Mouse (Mus musculus) lung, adult 2 months (tissue): ENCODE measurements around the gene Wnt10a. TPM values are rescaled to one million over a fixed set of nuclear protein-coding genes. Genes with fewer than 3 reads are reported as not detected.
"Not testable (repeated sequence)": the region's sequence is repeated elsewhere in the genome, so short reads cannot be mapped to it uniquely, and the experiment has no call there.

Experiments
- DNase-seq: peaks from one replicate; pipeline ENCODE4 v3.0.0; 2022
- H3K4me1 ChIP-seq: fragments of 200-500 bp; 2 replicates; pipeline ENCODE4 v1.6.1; 2011; ENCODE audit warnings: low read length; ENCODE audit not compliant: control insufficient read depth, insufficient read depth
- H3K4me3 ChIP-seq: fragments of 200-500 bp; replicated peaks from 2 replicates; pipeline ENCODE3; 2011; ENCODE audit warnings: low read depth, mild to moderate bottlenecking, control low read depth, low read length; ENCODE audit errors: extremely low read depth
- CTCF ChIP-seq: fragments of 200-500 bp; IDR thresholded peaks from 2 replicates; pipeline ENCODE4 v1.5.1; 2011; ENCODE audit warnings: mild to moderate bottlenecking, low read length, control low read depth; ENCODE audit not compliant: insufficient read depth
- POLR2A ChIP-seq: fragments of 200-500 bp; IDR thresholded peaks from 2 replicates; pipeline ENCODE4 v1.6.1; 2011; ENCODE audit warnings: low read depth, mild to moderate bottlenecking, control low read depth, low read length, borderline replicate concordance; ENCODE audit errors: extremely low read depth
- WGBS: fragments of 180-500 bp; shearing (Covaris S2); methylation state at CpG from one replicate; pipeline ENCODE4 v1.1.7; 2018; 5-methylcytosine and 5-hydroxymethylcytosine counted together
- polyA plus RNA-seq: library from polyadenylated mRNA; depleted of rRNA; stranded (reverse); fragments of >200 nt; gene quantifications from 2 replicates; pipeline ENCODE4 v1.2.3, GENCODE M21; 2012

The Wnt10a gene
- polyA plus RNA-seq, 1 experiment, result 2.6 TPM

DNA sequence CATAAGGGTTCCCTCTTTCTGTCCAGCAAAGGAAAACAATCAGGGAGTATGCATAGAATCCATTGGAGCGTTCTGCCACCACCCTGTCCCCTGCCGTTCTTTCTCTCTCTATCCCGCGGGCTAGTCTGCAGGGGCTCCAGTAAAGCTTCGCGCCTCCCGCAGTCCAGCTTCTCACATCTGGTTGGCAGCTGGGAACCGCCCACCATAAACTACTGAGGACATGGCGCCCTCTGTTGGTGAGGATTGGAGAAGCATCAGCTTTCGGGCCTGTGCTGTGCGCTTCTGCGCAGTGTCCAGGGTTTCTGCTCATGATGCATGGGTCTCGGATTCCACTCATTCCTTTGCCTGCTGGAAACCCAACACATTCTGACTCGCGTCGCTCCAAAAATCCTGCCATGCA, 16.8 kb downstream of the Wnt10a start:
- Histone ChIP-seq H3K4me1 (peaks cover 8% of the 10 kb centered on the region), H3K4me3 (no peak overlapping the region)
- TF ChIP-seq POLR2A (no peak), CTCF (peak; percentile 94)
- peak; percentile 89 for DNase-seq
- WGBS, result under 1% methylated on average over 16 of the region's 16 CpGs

- no peaks in the 10 kb centered on the region for H3K4me1 ChIP-seq
- DNase-seq, result no peak
- no peak overlapping the region for H3K4me3 ChIP-seq
- 54% methylated on average over 10 of the region's 10 CpGs for WGBS
- TF ChIP-seq POLR2A (no peak), CTCF (no peak)
These were observed 17.7 kb downstream of the Wnt10a start for GRCm38 (mm10) chr1:74809007-74809406.

DNA sequence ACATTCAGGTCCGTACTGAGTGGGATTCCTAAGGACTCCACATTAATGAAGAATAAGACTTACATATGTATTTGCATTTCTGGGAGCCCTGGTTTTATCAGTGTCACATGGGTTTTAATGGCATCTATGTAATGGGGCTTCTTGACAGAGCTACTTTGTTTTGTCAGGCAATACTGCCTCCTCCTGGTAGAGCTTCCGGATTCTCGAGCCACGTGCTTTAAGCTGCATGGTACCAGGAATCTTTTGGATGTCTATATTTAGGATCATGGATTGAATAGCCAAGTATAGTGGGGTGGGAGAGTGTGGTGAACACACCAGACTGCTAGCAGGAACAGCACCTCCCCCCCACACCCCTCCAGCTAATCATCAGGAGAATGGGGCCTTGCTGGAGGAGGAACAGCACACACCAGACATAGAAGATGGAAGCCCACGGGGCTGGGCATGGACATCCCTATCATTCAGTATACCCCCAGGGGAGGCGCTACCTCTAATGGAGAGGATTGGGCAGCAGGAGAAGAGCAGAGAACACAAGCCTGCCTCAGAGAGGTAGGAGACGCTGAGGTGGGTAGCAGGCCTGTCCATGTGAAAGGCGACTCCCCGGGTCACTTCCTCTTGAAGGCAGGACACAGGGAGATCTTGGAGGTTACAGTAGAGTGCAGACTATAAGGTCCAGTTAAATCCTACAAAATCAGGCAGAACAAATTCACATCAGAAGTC, 23.8 kb downstream of the Wnt10a start:
- Histone ChIP-seq H3K4me1 (peaks cover 5% of the 10 kb centered on the region), H3K4me3 (no peak overlapping the region)
- DNase-seq, result no peak
- WGBS, result 78% methylated on average over 9 of the region's 9 CpGs
- TF ChIP-seq CTCF, result no peak
- TF ChIP-seq POLR2A, result no peak

GRCm38 (mm10) chr1:74815965-74816364, 24.6 kb downstream of the Wnt10a start:
- not testable (repeated sequence) for H3K4me1 ChIP-seq, H3K4me3 ChIP-seq, DNase-seq
- WGBS, result 87% methylated on average over 6 of the region's 6 CpGs

GRCm38 (mm10) chr1:74816612-74817199, 25.4 kb downstream of the Wnt10a start:
- Histone ChIP-seq H3K4me1 (peaks cover 5% of the 10 kb centered on the region), H3K4me3 (peak overlapping the region; percentile 82)
- TF ChIP-seq CTCF, result no peak
- peak; percentile 88; the same call in 1 of the 2 replicates for TF ChIP-seq POLR2A
- DNase-seq, result peak; percentile 86
- WGBS, result 3% methylated on average over 38 of the region's 38 CpGs

DNA sequence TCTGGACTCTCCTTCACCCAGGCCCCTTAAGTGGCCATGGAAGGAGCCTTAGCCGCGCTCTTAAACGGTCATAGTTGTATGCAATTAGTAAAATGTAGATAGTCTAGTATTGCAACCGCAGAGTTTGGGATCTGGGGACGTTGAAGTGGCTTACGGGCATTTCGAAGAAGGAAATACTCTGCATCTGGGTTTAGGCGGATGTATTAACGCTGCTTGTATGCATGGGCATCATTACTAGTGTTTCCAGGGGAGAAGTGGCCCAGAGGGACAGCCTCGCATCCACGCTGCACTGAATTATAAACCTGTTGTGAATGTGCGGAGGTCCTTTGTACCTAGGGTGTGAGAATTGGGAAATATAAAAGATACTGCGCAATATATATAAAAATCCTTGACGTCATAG, 25.9 kb downstream of the Wnt10a start:
- peak overlapping the region; percentile 82 for H3K4me3 ChIP-seq
- H3K4me1 ChIP-seq, result peaks cover 5% of the 10 kb centered on the region
- DNase-seq, result no peak
- WGBS, result 12% methylated on average over 14 of the region's 14 CpGs
- TF ChIP-seq POLR2A, result no peak

GRCm38 (mm10) chr1:74818509-74818908, 27.2 kb downstream of the Wnt10a start:
- Histone ChIP-seq H3K4me1 (peaks cover 5% of the 10 kb centered on the region), H3K4me3 (no peak overlapping the region)
- no peak for DNase-seq
- 94% methylated on average over 1 of the region's 1 CpGs for WGBS
- TF ChIP-seq CTCF (no peak), POLR2A (no peak)

- not testable (repeated sequence) for H3K4me1 ChIP-seq, H3K4me3 ChIP-seq, DNase-seq
- 91% methylated on average over 4 of the region's 4 CpGs for WGBS
These were observed 32.3 kb downstream of the Wnt10a start for GRCm38 (mm10) chr1:74823598-74823997.

- Histone ChIP-seq H3K4me3 (no peak overlapping the region), H3K4me1 (no peaks in the 10 kb centered on the region)
- TF ChIP-seq CTCF (no peak), POLR2A (no peak)
- WGBS, result 37% methylated on average over 14 of the region's 14 CpGs
- no peak for DNase-seq
These were observed 33.4 kb downstream of the Wnt10a start for GRCm38 (mm10) chr1:74824518-74825302.

- TF ChIP-seq CTCF (no peak), POLR2A (no peak)
- Histone ChIP-seq H3K4me1 (no peaks in the 10 kb centered on the region), H3K4me3 (no peak overlapping the region)
- no peak for DNase-seq
- WGBS, result 64% methylated on average over 9 of the region's 9 CpGs
These were observed 38.7 kb downstream of the Wnt10a start for GRCm38 (mm10) chr1:74830061-74830460.
